Mouse (Mus musculus) stomach, postnatal 0 days (tissue): Measurements from ENCODE around the gene Camkmt.

ENCODE experiments used
- CTCF ChIP-seq: IDR thresholded peaks from 2 replicates; pipeline ENCODE4 v1.5.1; 2016; ENCODE audit warnings: antibody characterized with exemption, low read depth, mild to moderate bottlenecking, moderate library complexity
- EP300 ChIP-seq: optimal IDR thresholded peaks from 2 replicates; pipeline ENCODE3; 2016; ENCODE audit warnings: antibody characterized with exemption

- TF ChIP-seq CTCF (no peak), EP300 (no peak)
These were observed 292.0 kb downstream of the Camkmt start for GRCm38 (mm10) chr17:85382344-85382743.
